Mouse (Mus musculus) olfactory bulb, adult 2 months (tissue): ENCODE measurements at regions not wholly inside any gene's neighbourhood (a gene's known extent, or its start where the extent isn't known, plus 50 kb on each side); places are given as distances from the start of the nearest gene placed in this dataset.

Experiments
- H3K27ac ChIP-seq: fragments of 200-500 bp; 2 replicates; pipeline ENCODE4 v1.5.1; 2012; ENCODE audit warnings: low read depth, low read length; ENCODE audit not compliant: insufficient read depth
- H3K4me1 ChIP-seq: fragments of 200-500 bp; 2 replicates; pipeline ENCODE4 v1.6.1; 2012; ENCODE audit warnings: low read length; ENCODE audit not compliant: control insufficient read depth, insufficient read depth
- H3K4me3 ChIP-seq: fragments of 200-500 bp; 2 replicates; pipeline ENCODE4 v1.5.1; 2012; ENCODE audit warnings: mild to moderate bottlenecking, low read depth, low read length, moderate library complexity; ENCODE audit not compliant: insufficient read depth
- CTCF ChIP-seq: fragments of 200-500 bp; IDR thresholded peaks from 2 replicates; pipeline ENCODE4 v1.5.1; 2012; ENCODE audit warnings: low read depth, mild to moderate bottlenecking, low read length, moderate library complexity; ENCODE audit not compliant: insufficient read depth
- POLR2A ChIP-seq: fragments of 200-500 bp; IDR thresholded peaks from 2 replicates; pipeline ENCODE4 v1.6.1; 2012; ENCODE audit warnings: mild to moderate bottlenecking, low read depth, low read length, moderate library complexity; ENCODE audit not compliant: insufficient read depth
- WGBS: fragments of 180-500 bp; shearing (Covaris S2); methylation state at CpG from one replicate; pipeline ENCODE4 v1.1.7; 2018; 5-methylcytosine and 5-hydroxymethylcytosine counted together

GRCm38 (mm10) chr9:63087195-63087594, 61.6 kb downstream of the Skor1 start:
- Histone ChIP-seq H3K4me3 (no peak overlapping the region), H3K27ac (no peak overlapping the region), H3K4me1 (peaks cover 9% of the 10 kb centered on the region)
- TF ChIP-seq CTCF: no peak
- WGBS: 75% methylated on average over 4 of the region's 4 CpGs

- Histone ChIP-seq H3K4me1 (peaks cover 5% of the 10 kb centered on the region; the same call in 1 of the 2 replicates), H3K4me3 (no peak overlapping the region), H3K27ac (no peak overlapping the region)
- WGBS: 63% methylated on average over 1 of the region's 1 CpGs
- TF ChIP-seq CTCF (no peak), POLR2A (no peak)
Measured at GRCm38 (mm10) chr9:63086671-63087070, 62.1 kb downstream of the Skor1 start.

- Histone ChIP-seq H3K27ac (no peak overlapping the region), H3K4me1 (no peaks in the 10 kb centered on the region), H3K4me3 (no peak overlapping the region)
- WGBS: 88% methylated on average over 7 of the region's 7 CpGs
- TF ChIP-seq POLR2A (no peak), CTCF (no peak)
Measured at GRCm38 (mm10) chr9:63082830-63083229, 65.9 kb downstream of the Skor1 start.

GRCm38 (mm10) chr9:63082311-63082710, 66.5 kb downstream of the Skor1 start:
- Histone ChIP-seq H3K4me1 (no peaks in the 10 kb centered on the region), H3K27ac (no peak overlapping the region), H3K4me3 (no peak overlapping the region)
- WGBS: 87% methylated on average over 3 of the region's 3 CpGs
- no peak for TF ChIP-seq CTCF
- TF ChIP-seq POLR2A: no peak

- Histone ChIP-seq H3K27ac (no peak overlapping the region), H3K4me1 (peaks cover 1% of the 10 kb centered on the region; the same call in 1 of the 2 replicates), H3K4me3 (no peak overlapping the region)
- WGBS: 95% methylated on average over 5 of the region's 5 CpGs
- no peak for TF ChIP-seq CTCF
- no peak for TF ChIP-seq POLR2A
Measured at GRCm38 (mm10) chr9:63080406-63080805, 68.4 kb downstream of the Skor1 start.

GRCm38 (mm10) chr9:63075252-63075651, 73.5 kb downstream of the Skor1 start:
- 86% methylated on average over 5 of the region's 5 CpGs for WGBS
- TF ChIP-seq CTCF (no peak), POLR2A (no peak)
- Histone ChIP-seq H3K4me3 (no peak overlapping the region), H3K4me1 (peaks cover 4% of the 10 kb centered on the region), H3K27ac (no peak overlapping the region)

- no peak overlapping the region for H3K27ac ChIP-seq
- H3K4me1 ChIP-seq: peaks cover 4% of the 10 kb centered on the region
- WGBS: 76% methylated on average over 7 of the region's 7 CpGs
- no peak for TF ChIP-seq CTCF
- no peak for TF ChIP-seq POLR2A
- H3K4me3 ChIP-seq: no peak overlapping the region
Measured at GRCm38 (mm10) chr9:63074803-63075202, 74.0 kb downstream of the Skor1 start.

GRCm38 (mm10) chr9:63074023-63074750, 74.6 kb downstream of the Skor1 start:
- WGBS: 62% methylated on average over 10 of the region's 10 CpGs
- Histone ChIP-seq H3K27ac (no peak overlapping the region), H3K4me3 (no peak overlapping the region), H3K4me1 (peaks cover 4% of the 10 kb centered on the region)
- no peak for TF ChIP-seq POLR2A

- Histone ChIP-seq H3K4me3 (no peak overlapping the region), H3K4me1 (peaks cover 4% of the 10 kb centered on the region), H3K27ac (no peak overlapping the region)
- TF ChIP-seq CTCF (no peak), POLR2A (no peak)
- 36% methylated on average over 6 of the region's 6 CpGs for WGBS
Measured at GRCm38 (mm10) chr9:63071032-63071431, 77.7 kb downstream of the Skor1 start.
